Mouse (Mus musculus) megakaryocyte, embryonic 14.5 days (primary cell): ENCODE data around the gene Gpr35.

Experiments
- FLI1 ChIP-seq: IDR thresholded peaks from 2 replicates; pipeline ENCODE4 v1.6.1; 2012; ENCODE audit warnings: low read length, inconsistent platforms, mixed read lengths
- GATA1 ChIP-seq: IDR thresholded peaks from 3 replicates; pipeline ENCODE4 v1.6.1; 2012; ENCODE audit warnings: mixed read lengths, low read length, inconsistent platforms, borderline replicate concordance

- TF ChIP-seq GATA1 = no peak
- TF ChIP-seq FLI1 = no peak
These were observed 78.7 kb downstream of the Gpr35 start for GRCm38 (mm10) chr1:93029387-93029786.
